Mouse (Mus musculus): ENCODE results near the gene Zfp42.
"Not testable (repeated sequence)": the region's sequence is repeated elsewhere in the genome, so short reads cannot be mapped to it uniquely, and the experiment has no call there.

Gene Zfp42

GRCm38 (mm10) chr8:43306896-43307295, at the start of gene Zfp42:
Gene Zfp42 (minus strand): TSS chr8:43306980.
- CTCF ChIA-PET, result no interaction called here

GRCm38 (mm10) chr8:43356069-43356770, 49.4 kb upstream of the Zfp42 start:
- CTCF ChIA-PET, result no interaction called here

DNA sequence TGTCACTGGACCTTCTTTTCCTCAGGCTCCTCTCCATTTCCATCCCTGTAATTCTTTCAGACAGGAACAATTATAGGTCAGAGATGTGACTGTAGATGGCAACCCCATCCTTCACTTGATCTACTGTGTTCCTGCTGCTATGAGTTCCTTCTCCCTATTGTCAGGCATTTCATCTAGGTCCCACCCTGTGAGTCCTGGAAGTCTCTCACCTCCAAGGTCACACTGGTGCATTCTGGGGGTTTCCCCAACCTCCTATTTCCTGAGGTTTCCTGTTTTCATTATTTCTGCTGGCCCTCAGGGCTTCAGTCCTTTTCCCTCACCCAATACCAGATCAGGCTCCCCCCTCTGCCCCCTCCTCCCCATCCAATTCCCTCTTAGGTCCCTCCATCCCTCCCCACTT, 45.5 kb upstream of the Zfp42 start:
- CTCF ChIA-PET, result not testable (repeated sequence)

- CTCF ChIA-PET, result no interaction called here
Observed at GRCm38 (mm10) chr8:43338555-43338954, 31.8 kb upstream of the Zfp42 start.

DNA sequence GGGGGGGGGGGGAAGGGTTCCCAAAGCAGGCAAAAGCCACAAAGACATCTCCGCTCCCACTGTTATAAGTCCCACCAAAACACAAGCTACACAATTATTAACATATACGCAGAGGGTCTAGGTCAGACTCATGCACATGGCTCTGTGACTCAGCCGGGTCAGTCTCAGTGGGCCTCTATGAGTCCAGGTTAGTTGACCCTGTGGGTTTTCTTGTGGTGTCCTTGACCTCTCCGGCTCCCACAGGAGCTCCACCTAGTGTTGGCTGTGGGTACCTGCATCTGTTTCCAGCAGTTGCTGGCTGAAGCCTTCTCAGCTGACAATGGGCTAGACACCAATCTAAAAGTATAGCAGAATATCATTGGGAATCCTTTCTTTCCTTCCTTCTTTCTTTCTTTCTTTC, 26.7 kb upstream of the Zfp42 start:
- CTCF ChIA-PET, result interaction anchor here (0.6 kb wide), 1 partner anchor 63 kb away, joined by 5 read pairs; no protein-coding TSS in a partner anchor

GRCm38 (mm10) chr8:43331657-43332056, 24.9 kb upstream of the Zfp42 start:
- CTCF ChIA-PET, result no interaction called here

DNA sequence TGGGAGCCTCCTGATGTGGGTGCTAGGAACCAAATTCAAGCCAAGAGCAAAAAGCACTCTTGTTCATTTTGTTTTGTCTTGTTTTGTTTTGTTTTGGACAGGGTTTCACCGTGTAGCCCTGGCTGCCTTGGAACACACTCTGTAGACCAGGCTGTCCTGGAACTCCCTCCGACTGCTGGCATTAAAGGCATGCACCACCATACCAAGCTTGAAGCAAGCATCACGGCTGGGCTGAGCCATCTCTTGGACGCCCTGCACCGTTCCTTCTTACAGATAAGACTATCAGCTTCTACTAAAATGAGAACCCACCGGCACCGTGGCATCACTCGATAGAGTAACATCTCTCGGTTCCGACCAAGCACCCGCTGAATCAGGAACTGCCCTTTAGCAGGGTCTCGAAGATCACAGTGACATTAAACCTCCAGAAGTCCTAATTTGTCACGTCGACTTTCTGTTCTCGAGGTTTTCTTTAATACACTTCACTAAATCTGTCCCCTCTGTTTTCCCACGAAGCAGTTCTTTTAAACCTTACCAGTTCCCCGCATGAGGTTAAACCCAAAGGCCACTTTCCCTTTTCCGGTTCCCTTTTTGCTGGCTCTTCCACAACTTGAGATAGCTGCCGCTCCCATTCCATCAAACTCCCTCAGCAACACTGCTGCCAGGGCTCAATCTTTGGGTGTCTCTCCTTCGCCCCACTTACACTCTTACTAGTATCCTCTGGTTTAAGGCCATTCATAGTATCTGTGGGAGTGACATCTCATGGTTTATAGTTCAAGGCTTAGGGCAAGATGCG, 23.3 kb upstream of the Zfp42 start:
- CTCF ChIA-PET, result no interaction called here

- CTCF ChIA-PET, result no interaction called here
Observed at GRCm38 (mm10) chr8:43328666-43329065, 21.9 kb upstream of the Zfp42 start.

DNA sequence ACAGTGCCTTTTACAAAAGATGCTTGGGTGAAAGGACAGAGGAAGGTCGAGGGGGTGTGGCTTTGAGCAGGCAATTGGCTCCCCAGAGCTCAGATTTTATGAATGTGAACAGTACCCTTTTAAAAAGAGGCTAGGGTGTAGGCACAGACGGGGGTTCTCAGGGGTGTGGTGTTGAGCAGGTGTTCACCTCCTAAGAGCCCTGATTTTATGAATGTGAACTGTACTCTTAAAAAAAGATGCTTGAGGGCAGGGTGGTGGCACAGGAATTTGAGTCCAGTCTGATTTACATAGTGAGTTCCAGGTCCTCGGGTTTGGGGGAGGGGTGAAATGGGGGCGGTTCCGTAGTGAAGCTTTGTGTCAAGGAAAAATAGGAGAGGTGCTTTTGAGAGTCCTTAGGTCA, 14.0 kb upstream of the Zfp42 start:
- CTCF ChIA-PET, result no interaction called here

- CTCF ChIA-PET, result no interaction called here
Observed at GRCm38 (mm10) chr8:43308213-43308612, 1.4 kb upstream of the Zfp42 start.

DNA sequence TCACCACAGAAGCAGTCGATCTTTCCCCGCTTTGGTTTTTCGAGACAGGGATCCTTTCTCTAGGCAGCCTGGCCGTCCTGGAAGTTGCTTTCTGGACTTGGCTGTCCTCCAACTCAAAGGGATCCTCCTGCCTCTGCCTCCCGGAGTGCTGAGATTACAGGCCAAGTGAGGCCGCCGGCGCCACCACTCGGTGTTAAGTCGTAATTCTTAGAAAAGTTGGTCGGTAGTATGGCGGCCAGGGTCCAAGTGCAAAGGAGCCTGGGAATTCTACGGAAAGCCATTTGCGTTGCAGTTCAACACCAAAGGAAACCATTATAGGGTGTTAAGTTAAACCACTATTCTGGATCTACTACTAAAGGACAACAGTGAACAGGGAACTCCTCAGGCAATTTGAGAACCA, 1.1 kb downstream of the Zfp42 start:
- CTCF ChIA-PET, result no interaction called here

GRCm38 (mm10) chr8:43299796-43300195, 7.0 kb downstream of the Zfp42 start:
- CTCF ChIA-PET, result no interaction called here

DNA sequence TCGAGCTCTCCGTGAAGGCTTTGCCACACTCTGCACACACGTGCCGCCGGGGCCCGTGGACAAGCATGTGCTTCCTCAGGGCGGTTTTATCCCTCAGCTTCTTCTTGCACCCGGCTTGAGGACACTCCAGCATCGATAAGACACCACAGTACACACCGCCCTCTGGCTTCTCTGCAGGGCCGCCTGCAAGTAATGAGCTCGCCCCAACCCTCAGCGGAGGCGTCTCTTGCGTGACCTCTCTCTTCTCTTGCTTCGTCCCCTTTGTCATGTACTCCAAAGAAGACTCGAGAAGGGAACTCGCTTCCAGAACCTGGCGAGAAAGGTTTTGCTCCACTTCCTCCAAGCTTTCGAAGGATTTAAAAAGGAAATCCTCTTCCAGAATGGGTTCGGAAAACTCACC, 11.0 kb downstream of the Zfp42 start:
- CTCF ChIA-PET, result no interaction called here

GRCm38 (mm10) chr8:43294191-43294590, 12.6 kb downstream of the Zfp42 start:
- CTCF ChIA-PET, result no interaction called here

DNA sequence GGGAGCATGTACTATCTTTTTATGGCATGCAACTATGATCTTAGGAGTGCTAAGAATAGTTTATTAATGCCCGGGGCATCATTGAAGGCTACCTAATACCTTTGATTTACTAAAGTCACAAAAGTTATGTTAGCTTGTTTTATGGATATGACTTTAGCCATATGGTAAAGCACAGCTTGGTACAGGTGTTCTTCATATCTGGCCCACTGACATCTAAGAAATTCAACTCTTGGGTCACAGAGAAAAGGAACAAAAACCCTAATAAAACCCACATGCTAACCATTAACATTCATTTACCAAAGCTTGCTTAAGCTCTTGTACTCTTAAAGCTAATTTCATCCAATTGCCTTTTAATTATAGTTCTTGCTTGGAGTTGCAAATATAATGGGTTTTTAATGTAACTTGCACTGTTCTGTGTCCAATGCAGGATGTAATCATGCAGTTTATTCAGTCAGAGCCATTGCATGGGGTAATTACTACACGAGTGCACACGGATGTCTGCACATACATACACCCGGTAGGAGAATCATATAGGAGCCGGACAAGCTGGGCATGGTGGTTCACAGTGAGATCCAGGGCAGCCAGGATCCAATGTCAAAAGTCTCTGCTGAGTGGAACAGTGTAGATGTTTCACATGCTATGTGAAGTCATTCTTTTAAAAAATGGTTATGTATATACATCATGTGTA, 16.2 kb downstream of the Zfp42 start:
- CTCF ChIA-PET, result no interaction called here

DNA sequence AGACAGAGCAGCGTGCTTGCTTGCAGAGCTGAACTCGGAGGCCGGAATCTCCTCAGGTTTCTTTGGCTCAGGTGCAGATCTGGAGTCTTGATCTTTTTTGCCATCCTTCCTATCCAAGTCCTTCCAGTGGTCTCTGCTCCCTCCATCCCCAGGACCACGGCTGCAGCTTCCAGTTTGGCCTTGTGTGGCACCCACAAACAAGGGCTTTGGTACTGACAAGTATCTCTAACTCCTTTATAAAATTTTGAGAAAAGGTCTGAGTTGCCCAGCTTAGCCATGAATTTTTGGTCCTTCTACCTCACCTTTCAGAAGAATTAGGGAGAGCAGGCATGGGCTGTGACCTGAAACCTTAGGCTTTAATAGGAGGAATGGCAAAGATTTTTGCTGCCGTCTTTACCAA, 17.0 kb downstream of the Zfp42 start:
- CTCF ChIA-PET, result no interaction called here

GRCm38 (mm10) chr8:43288840-43289239, 17.9 kb downstream of the Zfp42 start:
- CTCF ChIA-PET, result no interaction called here

DNA sequence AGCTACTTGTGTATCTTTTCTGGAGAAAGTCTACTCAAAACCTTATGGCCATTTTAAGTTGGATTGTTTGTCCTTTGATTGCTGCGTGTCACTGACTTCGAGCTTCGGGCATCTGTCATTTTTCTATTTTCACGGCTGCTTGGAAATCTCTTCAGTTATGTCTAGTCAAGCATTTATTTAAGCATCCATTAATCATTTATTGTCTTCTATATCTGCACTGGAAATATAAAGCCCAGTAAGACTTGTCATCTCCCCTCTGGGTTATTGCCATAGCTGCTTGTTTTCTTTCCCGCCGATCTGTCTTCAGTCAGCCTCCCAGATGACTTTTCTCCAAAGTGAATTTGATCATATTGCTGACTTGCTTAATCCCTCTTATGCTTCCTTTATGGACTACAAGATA, 19.3 kb downstream of the Zfp42 start:
- CTCF ChIA-PET, result no interaction called here

DNA sequence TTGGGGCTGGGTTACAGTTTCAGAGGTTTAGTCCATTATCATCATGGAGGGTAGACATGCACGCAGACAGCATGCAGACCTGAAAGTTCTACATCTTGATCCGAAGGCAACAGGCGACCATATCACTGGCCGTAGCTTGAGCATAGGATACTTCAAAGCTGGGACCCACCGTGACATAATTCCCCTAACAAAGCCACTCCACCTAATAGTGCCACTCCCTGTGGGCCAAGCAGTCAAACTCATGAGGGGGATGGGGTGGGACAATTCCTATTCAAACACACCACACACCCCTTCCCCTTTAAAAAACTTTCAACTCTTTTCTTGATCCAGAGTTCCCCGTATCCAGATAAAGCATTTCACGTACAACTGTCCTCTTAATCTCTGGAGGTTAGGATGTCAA, 23.5 kb downstream of the Zfp42 start:
- CTCF ChIA-PET, result no interaction called here

DNA sequence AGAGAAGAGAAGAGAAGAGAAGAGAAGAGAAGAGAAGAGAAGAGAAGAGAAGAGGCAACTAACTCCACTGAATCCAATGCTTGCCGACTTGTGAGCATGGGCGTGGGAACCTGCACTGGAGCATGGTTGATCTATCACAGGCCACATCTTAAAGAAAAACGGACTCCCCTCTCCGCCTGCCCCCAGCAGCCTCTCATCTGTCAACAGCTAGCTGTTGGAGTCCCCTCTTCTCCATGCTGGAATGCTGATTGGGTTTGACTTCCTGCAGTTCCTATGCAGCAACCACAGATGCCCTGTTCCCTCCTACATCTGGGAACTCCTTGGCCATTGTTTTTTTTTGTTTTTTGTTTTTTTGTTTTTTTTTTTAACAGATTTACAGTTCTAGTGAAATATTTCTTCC, 28.4 kb downstream of the Zfp42 start:
- CTCF ChIA-PET, result no interaction called here

GRCm38 (mm10) chr8:43260961-43261360, 45.8 kb downstream of the Zfp42 start:
- CTCF ChIA-PET, result no interaction called here

DNA sequence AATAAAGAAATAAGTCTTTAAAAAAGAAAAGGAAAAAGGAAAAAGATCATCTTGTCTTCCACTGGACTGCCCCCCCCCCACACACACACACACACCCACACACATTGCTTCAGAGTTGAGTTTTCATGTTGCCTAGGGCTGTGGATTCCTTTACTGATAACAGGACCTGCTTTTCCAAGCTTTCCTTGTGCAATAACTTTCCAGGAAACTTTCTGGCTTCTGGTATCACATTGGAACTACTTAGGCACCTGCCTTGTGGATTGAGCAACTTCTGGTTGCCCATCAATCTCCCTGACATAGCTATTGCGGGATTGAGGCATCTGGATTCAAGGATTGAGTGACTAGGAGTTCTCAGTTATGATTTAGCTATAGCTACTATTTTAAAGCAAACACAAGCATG, 48.9 kb downstream of the Zfp42 start:
- CTCF ChIA-PET, result no interaction called here

GRCm38 (mm10) chr8:43255695-43256094, 51.1 kb downstream of the Zfp42 start:
- CTCF ChIA-PET, result no interaction called here
